Mouse (Mus musculus) layer of hippocampus, adult 9-11 months (tissue): ENCODE measurements at regions not wholly inside any gene's neighbourhood (a gene's known extent, or its start where the extent isn't known, plus 50 kb on each side); places are given as distances from the start of the nearest gene placed in this dataset.

Source experiments
- DNase-seq: peaks from one replicate; pipeline ENCODE4 v3.0.0; 2022

- no peak for DNase-seq
Observed at GRCm38 (mm10) chr2:50377609-50378413, 81.2 kb upstream of the Mmadhc start.

GRCm38 (mm10) chr2:50373626-50374025 is 77.0 kb upstream of the Mmadhc start:
- DNase-seq = no peak

GRCm38 (mm10) chr2:50373006-50373405 is 76.4 kb upstream of the Mmadhc start:
- no peak for DNase-seq

GRCm38 (mm10) chr2:50368831-50369230 is 72.2 kb upstream of the Mmadhc start:
- no peak for DNase-seq

GRCm38 (mm10) chr2:50368351-50368750 is 71.8 kb upstream of the Mmadhc start:
- no peak for DNase-seq

GRCm38 (mm10) chr2:50365221-50365620 is 68.6 kb upstream of the Mmadhc start:
- DNase-seq = no peak

- no peak for DNase-seq
Observed at GRCm38 (mm10) chr2:50356089-50356488, 59.5 kb upstream of the Mmadhc start.

- no peak for DNase-seq
Observed at GRCm38 (mm10) chr2:50347486-50348265, 51.1 kb upstream of the Mmadhc start.
